Mouse (Mus musculus) liver, adult 2 months (tissue): Measurements from ENCODE around the gene Dag1.

Experiments
- CTCF ChIP-seq: fragments of 200-500 bp; IDR thresholded peaks from 2 replicates; pipeline ENCODE4 v1.5.1; 2011; ENCODE audit warnings: low read depth, low read length, control low read depth
- POLR2A ChIP-seq: fragments of 200-500 bp; IDR thresholded peaks from 2 replicates; pipeline ENCODE4 v1.6.1; 2011; ENCODE audit warnings: low read length, control low read depth; ENCODE audit not compliant: insufficient read depth; ENCODE audit errors: extremely low read depth

DNA sequence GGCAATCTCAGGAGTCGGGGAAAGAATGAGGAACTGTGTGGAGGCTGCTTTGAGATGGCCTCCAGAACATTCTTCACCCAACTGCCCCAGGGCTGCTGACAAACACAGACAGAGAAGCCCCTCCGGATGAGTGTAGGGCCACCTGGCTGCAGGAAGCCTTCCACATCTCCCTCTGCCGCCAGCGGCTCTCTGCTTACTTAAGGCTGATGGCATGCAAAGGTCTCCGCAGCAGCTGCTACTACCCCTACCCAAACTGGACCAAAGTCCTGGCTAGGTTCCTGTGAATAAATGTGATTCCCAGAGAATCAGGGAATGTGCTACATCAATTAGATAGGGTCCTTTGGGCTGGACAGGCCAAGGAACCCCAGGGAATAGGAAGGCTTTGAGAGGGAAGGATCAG is 8.9 kb upstream of the Dag1 start:
- no peak for TF ChIP-seq CTCF
- no peak for TF ChIP-seq POLR2A
